Mouse (Mus musculus): ENCODE measurements around the gene Angptl7.

Gene Angptl7

DNA sequence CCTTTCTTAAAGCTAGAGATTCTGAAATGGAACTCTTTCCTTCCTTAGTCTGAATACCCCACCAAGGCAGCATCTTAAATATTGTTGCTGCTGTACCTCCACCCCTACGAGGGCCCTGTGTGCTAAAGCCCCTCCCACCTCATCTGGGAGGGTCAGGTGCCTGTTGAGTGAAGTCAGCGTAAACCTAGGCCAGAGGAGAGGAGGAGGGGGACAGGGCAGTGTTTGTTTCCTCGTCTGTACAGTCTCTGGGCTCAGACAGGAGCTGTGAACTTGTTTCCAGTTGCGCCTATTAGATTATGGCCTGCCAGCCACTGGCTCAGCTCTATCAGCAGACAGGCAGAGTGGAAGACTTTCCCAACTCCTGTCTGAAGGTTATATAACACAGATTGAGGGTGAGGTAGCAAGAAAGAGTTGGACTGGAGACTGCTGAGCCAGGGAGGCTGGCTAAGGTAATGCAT lies at the start of gene Angptl7:
TSS of gene Angptl7 (minus strand) at position 51 of the 458 bp plus-strand sequence.
- in situ Hi-C loops (cut with MboI, MseI): no loop called here

DNA sequence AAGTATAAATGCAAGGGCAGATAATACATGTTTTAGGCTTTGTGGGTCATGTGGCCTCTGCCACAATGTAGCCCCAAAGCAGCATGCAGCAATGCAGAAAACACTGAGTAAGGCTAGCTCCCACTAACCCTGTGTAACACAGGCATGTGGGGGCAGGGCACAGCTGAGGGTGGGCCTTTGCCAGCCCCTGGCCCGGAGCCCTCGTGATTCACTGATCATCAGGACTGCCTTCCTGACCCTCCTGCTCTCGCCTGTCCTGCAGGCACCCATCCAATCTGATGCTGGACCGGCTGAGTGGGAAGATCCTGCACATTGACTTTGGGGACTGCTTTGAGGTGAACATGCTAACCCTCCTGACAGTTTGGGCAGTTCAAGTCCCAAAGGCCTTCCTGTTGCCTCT lies 48.8 kb upstream of the Angptl7 start:
- in situ Hi-C loops (cut with MboI, MseI): no loop called here

DNA sequence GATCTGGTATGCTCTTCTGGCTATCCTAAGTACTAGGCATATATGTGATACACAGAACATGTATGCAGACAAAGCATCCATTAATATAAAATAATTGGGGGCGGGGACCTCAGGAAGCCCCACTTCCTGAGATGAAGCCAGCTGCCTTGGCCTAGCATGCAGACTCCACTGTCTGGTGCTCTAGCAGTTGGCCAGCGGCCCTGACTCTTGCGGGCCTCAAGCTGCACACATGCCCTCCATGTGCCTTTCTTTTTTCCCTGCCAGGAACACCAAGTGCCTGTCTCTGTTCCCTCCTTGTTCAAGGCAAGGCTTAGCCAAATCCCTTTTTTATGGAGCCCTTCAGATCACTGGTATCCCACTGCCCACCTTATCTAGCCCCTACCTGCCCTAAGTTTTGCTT lies 35.6 kb upstream of the Angptl7 start:
- in situ Hi-C loops (cut with MboI, MseI): no loop called here

DNA sequence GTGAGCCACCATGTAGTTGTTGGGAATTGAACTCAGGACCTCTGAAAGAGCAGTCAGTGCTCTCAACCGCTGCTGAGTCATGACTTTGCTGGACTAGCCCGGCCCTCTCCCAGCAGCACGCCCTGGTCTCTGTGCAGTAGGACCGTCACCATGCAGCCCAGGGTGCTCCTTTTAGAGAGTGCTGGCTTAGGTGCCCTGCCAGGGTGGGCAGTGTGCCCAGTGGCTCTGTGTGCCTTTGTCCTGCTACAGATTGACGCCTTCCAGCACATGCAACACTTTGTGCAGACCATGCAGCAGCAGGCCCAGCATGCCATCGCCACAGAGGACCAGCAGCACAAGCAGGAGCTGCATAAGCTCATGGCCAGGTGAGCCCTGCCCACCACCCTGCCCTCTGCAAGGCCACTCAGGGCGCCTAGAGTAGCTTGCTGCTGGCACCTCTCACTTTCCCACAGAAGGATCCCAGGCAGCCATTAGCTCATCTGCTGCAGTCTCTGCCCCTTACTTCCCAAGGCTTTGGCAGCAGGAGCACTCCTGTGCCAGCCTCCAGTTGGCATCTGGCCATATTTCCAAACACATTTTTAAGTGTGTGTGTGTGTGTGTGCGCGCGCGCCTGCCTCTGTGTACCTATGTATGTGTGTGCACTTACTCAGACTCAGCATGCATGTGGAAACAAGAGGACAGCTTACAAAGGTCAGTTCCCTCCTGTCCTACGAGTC lies 33.5 kb upstream of the Angptl7 start:
- in situ Hi-C loops (cut with MboI, MseI): no loop called here

DNA sequence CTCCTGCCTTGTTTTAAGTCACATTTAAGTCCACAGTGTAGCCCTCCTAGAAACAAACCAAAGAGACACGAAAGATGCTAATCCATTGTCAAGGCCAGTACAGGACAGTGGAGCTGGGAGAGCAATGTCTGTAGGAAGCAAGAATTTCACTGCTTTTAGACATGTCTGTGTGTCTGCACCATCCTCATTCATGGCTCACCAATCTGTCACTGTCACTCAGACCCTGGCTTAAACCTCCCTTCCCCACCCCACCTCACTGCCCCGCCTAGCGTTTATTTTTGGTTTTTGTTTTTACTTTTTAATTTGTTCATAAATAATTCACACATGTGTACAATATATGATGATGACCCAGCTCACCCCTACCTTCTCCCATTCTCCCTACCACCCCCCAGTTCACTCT lies 32.3 kb upstream of the Angptl7 start:
- in situ Hi-C loops (cut with MboI, MseI): no loop called here

DNA sequence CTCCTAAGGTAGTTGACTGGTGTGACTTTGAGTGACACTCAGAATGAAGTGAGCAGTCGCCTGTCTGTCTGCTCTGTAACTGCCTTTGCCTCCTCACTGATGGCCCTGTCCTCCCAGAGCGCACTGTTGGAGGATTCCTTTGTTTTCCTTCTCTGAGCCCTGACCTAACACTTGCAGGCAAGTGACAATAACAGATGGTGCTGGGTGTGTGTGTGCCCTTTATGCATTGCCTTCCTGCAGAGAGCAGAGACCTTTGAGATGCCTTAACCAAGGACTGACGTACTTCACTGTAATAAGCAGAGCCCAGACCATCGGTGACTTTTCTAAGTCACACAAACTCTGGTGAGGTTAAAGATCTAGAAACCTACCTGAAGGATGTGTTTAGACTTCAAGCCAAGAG lies 31.1 kb upstream of the Angptl7 start:
- in situ Hi-C loops (cut with MboI, MseI): no loop called here

DNA sequence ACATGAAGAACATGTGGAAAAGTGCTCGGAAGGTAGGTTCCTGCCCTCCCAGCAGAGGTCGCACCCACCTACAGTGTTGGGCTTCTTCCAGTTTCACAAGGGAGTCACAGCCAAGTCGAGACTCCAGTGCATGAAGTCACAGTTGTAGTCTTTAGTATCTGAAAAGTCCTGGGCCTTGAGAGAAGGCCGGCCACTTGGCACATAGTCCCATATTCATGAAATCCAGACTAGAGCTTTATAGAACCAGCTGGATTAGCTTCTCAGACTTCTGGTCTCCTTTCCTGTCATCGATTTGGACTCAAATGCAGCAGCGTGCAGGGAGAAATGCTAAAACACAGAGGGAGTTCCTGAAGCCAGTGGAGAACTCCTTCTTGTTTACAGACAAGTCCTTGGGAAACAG lies 30.5 kb upstream of the Angptl7 start:
- in situ Hi-C loops (cut with MboI, MseI): no loop called here

DNA sequence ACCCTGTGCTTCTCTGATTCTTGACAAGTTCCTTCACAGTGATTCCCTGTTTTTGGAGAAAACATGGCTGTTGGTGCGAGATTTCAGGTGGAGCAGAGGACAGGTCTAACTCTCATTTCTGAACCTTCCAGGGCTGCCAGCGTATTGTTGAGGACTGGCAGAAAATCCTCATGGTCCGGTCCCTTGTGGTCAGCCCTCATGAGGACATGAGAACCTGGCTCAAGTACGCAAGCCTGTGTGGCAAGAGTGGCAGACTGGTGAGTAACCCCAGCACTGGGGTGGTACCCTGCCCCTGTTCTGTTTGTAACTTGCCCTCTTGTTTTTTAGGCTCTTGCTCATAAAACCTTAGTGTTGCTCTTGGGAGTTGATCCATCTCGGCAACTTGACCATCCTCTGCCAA lies 30.1 kb upstream of the Angptl7 start:
- in situ Hi-C loops (cut with MboI, MseI): no loop called here

DNA sequence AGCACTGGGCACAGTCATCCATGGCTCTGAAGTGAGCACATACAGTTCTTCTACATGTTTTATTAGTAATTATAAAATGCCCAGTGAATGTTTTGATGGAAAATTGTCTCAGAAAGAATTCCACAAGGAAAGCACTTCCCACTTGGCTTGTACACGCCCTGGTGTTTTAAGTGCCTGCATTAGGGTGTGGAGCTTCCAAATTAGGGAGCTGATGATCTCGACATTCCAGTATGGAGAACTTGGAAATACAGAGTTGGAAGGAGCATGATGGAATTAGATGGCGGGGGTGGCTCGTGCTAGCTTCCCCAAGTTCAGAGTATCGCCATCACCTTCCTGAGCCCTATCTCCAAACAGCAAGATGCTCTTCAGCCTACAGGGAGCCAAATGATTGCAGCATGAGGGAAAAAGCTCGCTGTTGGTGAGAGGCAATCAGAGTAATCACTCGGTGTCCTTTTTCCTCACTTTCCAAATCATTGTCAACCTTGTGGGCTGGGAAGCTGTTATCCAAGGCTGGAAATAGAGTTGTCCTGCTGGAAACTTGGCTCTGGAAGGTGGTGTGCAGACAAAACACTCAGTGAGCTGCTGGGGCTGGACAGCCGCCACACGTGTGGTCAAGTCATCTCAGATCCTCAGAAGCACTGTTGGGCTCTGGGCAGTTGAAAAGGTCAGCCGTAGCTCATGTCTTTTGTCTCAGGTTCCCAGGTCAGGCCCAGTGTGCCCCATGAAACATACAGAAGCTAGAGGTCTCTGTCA lies 27.1 kb upstream of the Angptl7 start:
- in situ Hi-C loops (cut with MboI, MseI): no loop called here

DNA sequence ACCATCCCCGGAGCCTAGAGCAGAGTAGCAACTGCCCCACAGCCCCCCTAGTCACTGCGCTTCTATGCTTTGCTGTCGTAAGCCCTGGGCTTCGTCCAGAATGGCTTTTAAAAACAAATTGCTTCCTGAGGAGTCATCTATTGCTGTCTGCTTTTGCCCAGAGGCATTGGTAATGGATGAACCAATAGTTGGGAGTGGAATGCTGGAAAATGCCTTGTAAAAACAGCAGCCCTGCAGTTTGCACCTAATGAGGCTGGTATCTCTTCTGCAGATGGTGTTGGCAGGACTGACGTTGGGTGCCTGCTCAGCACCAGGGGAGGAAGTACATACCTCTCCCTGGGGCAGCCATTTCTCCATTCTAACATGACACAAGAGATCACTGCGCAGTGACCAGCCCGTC lies 23.3 kb upstream of the Angptl7 start:
- in situ Hi-C loops (cut with MboI, MseI): no loop called here

DNA sequence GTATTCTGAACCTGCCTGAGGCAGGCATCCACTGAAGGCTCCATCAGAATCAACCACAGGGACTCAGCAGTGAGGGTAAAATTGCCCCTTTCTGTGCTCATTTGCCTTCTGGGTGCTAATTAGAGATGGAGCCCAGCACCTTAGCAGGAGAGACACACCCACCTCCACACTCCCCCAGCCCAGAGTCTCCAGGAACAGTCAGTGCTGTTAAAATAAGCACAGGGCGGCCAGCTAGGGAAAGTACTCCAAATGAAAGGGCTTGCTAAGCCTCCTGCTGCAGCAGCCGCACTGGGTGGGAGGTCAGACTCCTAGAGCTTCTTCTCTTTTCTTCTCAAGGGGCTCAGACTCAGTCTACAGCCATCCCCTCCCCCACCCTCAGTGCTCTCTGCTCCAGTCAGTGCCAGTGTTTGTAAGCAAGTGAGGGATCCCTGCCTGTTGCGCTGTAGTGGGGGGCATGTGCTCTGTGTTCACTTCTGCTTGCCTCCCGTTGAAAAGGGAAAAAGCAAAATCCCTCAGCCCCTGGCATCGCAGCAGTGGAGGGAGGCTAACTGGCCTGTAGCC lies 18.1 kb upstream of the Angptl7 start:
- in situ Hi-C loops (cut with MboI, MseI): no loop called here

DNA sequence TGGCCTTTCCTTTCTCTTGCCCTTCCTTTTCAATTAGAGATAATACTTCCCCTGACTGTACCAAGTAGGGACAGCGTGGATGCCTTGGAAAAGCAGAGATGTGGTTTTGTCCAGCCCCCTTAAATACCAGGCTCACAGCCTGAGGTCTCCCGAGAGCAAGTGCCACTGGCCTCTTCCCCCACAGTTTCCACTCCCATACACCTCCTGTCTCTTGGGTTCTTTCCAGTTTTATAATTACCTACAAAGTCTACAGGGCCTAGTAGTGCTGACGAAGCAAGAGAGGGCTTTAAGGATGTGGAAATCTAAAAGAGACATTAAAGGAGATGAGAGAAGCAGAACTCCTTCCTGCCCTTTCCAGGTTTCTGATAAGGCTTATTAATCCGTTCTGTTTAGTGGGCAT lies 17.5 kb upstream of the Angptl7 start:
- in situ Hi-C loops (cut with MboI, MseI): no loop called here

DNA sequence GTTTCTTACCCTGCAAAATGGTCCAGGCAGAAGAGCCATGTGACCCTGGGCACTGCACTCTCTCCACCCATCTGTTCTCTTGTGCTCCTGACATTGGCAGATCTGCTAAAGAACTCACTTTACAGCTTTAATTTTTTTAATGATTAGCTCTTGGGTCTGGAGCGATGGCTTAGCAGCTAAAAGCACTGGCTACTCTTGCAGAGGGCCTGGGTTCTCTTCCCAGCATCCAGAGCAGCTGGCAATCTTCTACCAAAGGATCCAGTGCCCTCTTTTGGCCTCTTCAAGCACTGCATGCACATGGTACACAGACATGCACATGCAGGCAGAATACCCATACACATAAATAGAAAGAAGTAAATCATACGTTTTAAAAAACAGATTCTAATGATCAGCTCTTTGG lies 15.1 kb upstream of the Angptl7 start:
- in situ Hi-C loops (cut with MboI, MseI): no loop called here

DNA sequence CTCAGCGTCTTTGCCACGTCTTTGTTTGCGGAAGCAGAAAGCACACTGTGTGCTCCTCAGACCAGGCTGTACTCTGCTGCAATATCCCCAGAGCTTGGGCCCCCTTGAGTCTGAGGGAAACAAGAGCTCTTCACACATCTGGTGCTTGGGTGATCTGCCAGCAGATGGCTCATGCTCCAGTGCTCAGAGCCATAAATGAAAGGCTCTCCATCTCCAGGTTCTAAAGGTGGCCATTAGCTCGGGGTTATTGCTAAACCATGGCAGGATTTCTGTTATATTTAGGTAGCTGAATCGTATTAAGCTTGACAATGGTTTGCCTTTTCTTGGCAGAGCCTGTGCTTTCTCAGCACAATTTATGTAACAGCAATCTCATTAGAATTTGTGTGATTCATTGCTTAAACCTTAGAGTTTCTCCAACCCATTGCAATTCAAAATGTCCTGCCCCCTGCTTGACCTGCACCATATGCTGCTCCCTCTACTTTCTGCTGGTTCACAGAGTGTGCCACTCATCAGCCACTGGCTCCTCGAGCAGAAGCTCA lies 12.8 kb upstream of the Angptl7 start:
- in situ Hi-C loops (cut with MboI, MseI): no loop called here

DNA sequence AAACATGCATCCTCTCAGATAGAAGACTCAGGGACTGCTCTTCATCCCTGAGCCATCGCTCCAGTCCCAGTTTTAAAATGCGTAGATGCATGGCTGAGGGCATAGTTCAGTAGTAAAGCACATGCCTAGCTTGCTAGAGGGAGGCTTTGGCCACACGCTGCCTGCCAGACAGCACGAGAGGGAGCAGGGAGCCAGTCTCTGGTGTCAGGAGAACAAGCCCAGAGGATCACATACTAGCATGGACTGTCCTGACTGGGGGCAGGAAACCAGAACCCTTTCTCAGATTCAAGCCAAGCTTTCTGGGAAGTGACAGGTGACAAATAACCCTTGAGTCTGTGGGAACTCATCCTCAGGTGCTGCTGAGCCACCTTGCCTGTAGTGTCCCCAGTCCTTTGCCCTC lies 11.1 kb upstream of the Angptl7 start:
- in situ Hi-C loops (cut with MboI, MseI): no loop called here

DNA sequence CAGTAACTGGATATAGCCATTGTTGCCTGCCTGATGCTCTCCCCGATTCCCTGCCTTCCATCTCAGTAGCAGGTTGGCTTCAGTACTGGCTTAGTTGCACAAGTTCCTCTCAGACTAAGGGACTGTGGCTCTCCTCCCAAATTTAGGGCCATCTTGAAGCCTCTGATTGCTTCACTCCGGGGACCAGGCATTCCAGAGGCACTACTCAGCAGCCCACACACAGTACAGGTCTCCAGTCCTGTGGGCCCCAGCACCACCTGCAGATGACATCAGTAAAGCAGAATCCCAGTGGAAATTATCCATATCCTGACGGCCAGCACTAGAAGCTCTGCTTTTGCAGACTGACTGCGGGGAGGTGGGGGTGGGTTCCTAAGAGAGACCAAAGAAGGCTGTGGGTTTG lies 10.4 kb upstream of the Angptl7 start:
- in situ Hi-C loops (cut with MboI, MseI): no loop called here

DNA sequence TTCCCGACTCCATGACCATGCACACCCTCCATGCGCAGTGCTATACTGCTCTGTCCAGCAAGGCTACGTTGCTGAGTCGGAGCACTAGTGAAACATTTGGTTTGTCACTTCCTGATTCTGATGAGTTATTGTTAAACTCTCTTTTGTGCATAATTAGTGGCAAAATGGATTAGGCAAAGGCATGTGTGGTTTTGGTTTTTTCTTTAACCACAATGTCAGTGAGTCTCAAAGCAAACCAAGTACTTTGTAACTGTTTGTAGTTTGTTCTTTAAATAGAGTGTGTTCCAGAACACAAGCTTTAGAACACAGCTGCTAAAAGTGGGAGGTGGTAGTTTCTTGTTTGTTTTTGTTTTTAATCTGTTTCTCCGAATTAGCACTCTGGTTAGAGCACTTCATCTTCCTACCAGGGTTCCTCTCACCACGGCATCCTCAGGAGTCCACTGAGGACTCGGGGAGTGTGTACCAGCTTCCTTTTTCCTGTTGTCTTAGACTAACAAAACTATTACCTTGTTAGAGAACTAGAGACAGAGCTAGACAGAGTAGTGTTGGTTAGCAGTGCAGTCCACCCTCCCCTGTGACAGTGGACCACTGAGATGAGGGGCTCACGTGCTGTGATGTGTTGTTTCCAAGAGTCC lies 9.3 kb upstream of the Angptl7 start:
- in situ Hi-C loops (cut with MboI, MseI): no loop called here

DNA sequence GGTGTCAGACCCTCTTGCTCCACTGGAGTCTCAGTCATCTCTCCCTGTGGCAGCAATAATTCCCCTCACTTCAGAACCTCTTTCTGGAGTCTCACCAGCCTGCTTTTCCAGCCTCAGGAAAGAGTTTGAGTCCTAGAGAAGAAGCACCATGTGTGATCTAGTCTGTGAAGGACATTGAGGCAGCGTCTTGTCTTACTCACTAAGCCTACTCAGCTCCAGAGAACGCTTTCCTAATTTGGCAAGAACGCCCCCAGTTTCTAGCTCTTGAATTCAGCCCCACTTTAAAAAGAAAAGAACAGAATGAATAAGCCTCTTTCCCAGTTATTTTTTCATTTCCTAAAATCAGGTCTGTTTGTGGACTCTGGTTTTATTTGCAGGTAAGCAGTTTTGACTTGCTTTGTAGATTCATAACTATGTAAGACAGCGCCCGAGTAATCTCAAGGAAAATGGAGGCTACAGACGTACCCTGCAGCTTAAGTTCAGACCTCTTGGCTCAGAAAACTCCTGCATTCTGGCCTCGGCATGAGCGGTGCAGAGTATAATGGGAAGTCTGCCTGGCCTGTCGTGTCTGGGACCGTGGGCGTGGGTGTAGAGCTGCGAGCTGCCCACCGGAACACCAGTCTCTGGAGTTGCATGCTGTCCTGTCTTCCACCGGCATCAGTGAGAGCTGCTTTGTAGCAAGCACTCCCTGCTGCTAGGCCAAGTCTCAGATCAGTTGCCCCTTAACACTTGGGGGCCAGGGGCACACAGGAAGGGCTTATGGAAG lies 8.0 kb upstream of the Angptl7 start:
- in situ Hi-C loops (cut with MboI, MseI): no loop called here

DNA sequence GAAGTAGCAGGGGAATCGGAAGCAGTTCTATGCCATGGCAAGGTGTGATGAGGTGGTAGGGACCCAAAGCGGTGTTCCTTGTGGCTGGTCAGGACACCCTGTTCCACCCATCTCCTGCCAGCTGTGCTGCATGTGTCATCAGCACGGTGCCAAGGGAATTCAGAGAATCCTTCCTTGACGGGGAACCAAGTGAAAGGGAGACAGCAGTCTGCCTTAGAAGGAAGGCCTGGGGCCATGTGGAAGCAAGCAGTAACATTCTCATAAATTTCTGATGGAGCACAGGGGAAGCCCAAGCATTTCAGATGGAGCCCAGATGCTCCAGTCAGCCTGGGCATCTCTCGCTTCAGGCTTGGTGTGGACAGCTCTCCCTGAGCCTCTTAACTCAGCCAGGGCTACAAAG lies 7.3 kb upstream of the Angptl7 start:
- in situ Hi-C loops (cut with MboI, MseI): no loop called here

DNA sequence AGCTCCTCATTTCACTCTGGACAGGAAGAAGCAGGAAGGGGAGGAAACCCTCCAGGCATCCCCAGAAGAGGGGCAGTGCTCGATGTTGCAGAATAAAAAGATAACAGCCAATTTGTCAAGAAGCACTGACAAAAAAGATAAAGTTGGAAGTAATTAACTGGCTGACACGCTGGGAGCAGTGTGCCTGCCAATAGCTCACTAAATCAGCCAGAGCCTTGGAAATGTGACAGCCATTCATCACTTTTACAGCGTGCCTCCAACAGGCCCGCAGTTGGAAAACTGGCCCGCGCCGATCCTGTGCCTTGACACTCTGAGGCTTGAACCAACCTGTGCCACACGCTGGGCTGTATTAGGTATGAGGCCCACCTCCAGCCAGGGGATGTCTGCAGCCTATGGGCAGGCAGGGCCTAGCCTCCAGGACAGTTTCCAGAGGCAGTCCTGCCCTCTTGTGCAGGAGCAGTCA lies 4.3 kb upstream of the Angptl7 start:
- in situ Hi-C loops (cut with MboI, MseI): no loop called here
